Mouse (Mus musculus) E14TG2a.4 (cell line): ENCODE measurements around the gene Prdm1.

Experiments used
- CTCF ChIP-seq: conservative IDR thresholded peaks from 2 replicates; pipeline ENCODE4 v1.5.1; 2014; ENCODE audit warnings: low read length
- NANOG ChIP-seq: IDR thresholded peaks from 2 replicates; pipeline ENCODE4 v1.6.1; 2014; ENCODE audit warnings: borderline replicate concordance, low read length, mixed read lengths
- POU5F1 ChIP-seq: IDR thresholded peaks from 2 replicates; pipeline ENCODE4 v1.6.1; 2014; ENCODE audit warnings: low read length, borderline replicate concordance

- TF ChIP-seq CTCF (no peak), NANOG (no peak), POU5F1 (no peak)
These were observed 126.7 kb downstream of the Prdm1 start for GRCm38 (mm10) chr10:44401600-44401999.
